Mouse (Mus musculus): ENCODE results near the gene Slu7. TPM values are rescaled to one million over a fixed set of nuclear protein-coding genes. Genes with fewer than 3 reads are reported as not detected.

Gene Slu7
- polyA plus RNA-seq, 1 experiment from 2014 or later: 68.5 TPM

DNA sequence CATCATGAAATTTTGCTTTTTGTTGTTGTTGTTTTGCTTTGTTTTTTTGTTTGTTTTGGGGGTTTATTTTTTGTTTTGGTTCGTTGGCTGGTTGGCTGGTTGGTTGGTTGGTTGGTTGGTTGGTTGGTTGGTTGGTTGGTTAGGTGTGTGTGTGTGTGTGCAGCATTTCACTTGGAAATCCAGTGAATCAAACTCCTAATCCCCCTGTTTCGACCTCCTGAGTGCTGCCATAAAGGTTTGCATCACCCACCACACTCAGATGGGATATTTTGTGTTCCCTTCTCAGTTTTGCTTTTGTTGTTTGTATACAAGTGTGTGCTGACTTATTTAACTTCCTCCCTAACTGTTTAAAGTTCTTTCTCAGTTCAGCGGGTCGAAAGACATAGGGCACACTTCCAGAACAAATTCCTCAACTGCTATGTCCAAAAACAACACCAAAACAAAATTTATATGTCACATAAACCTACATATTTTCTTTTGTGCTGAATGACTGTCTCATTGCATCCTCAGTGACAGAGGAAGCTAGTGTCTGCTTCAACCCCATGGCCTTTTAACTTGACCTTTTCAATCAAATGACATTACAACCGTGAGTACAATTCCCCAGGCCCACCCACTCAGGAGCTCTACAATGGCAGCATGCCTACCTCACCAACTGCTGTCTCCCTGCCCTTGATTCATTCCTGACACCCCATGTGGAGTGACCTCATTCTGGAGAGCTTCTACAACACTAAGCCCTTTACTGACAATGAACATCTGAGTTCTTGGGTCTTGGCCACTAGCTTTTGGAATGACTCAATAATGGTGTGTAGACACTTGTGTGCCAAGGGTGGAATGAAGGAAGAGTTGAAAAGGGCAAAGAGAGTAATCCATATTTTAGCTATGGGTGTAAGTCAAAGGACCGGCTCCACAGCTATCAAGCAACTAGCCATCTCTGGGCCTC, 37.6 kb downstream of the Slu7 start:
- Histone ChIP-seq H3K27me3 (ENCODE audit: control insufficient read depth, insufficient read depth, low read length) (no peaks in the 10 kb centered on the region), H3K36me3 (replicated peaks; ENCODE audit: control insufficient read depth, insufficient read depth, low read depth, low read length) (no peaks in the 10 kb centered on the region), H3K4me3 (ENCODE audit: low read depth, low read length) (no peak overlapping the region), H3K4me2 (ENCODE audit: low read depth, low read length) (no peak overlapping the region), H3K4me1 (ENCODE audit: control insufficient read depth, insufficient read depth, low read length) (no peaks in the 10 kb centered on the region), H3K27ac (replicated peaks; ENCODE audit: low read depth, low read length) (no peak overlapping the region), H3K9me3 (replicated peaks; ENCODE audit: control insufficient read depth, low read length) (no peaks in the 10 kb centered on the region), H3K9ac (replicated peaks; ENCODE audit: low read length) (no peak overlapping the region)
- DNase-seq (ENCODE audit: low spot score): no peak
- WGBS: 67% methylated on average over 6 of the region's 6 CpGs
- no peak for ATAC-seq (replicated peaks; ENCODE audit: insufficient number of reproducible peaks, low FRiP score, low TSS enrichment, low read depth)

DNA sequence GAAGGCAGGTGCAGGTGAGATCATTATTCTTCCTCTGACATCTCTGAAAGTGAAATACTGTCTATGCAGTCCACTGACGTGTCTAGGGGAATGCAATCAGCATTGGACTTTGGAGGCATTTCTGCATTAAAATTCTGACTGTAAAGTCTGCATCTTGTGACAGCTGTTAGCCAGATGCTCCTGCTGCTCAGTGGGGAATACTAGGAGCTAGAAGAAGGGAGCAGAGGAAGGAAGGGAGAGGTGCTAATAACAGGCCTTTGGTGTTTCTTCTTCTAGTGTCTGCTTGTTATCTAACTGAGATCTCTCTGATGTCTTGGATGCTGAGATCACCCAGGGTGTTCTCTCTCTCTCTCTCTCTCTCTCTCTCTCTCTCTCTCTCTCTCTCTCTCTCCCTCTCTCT, 39.6 kb downstream of the Slu7 start:
- 53% methylated on average over 1 of the region's 1 CpGs for WGBS
- H3K27me3 ChIP-seq (ENCODE audit: control insufficient read depth, insufficient read depth, low read length): no peaks in the 10 kb centered on the region

DNA sequence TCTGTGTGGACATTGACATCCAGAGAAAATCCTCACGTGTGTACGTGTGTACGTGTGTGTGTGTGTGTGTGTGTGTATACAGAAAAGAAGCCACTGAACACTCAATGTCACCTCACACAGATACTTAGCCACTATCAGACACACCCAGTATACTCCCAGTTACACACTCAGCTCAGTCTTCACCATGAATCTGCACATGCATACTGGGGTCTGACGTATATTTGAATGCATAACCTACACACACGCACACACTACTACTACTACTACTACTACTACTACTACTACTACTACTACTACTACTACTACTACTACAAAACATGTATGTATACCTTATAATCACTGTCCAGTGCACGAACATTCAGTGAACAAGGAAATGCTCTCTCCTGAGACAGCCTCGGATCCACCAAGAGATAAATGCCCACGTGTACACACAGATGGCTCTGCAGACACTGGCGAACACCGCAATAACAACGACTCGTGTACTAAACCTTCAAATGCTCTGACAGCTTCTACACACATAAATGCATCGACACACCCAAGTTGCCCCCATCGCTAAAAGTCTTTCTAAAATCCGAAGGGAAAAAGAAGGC, 40.2 kb downstream of the Slu7 start:
- 57% methylated on average over 15 of the region's 15 CpGs for WGBS
- H3K27me3 ChIP-seq (ENCODE audit: control insufficient read depth, insufficient read depth, low read length): no peaks in the 10 kb centered on the region
- H3K9me3 ChIP-seq (replicated peaks; ENCODE audit: control insufficient read depth, low read length): no peaks in the 10 kb centered on the region
- no peaks in the 10 kb centered on the region for H3K4me1 ChIP-seq (ENCODE audit: control insufficient read depth, insufficient read depth, low read length)
- peak overlapping the region; percentile 23 for H3K4me3 ChIP-seq (ENCODE audit: low read depth, low read length)
- peak overlapping the region; percentile 62; the same call in 1 of the 2 replicates for H3K4me2 ChIP-seq (ENCODE audit: low read depth, low read length)
- H3K27ac ChIP-seq (replicated peaks; ENCODE audit: low read depth, low read length): no peak overlapping the region
- no peaks in the 10 kb centered on the region for H3K36me3 ChIP-seq (replicated peaks; ENCODE audit: control insufficient read depth, insufficient read depth, low read depth, low read length)
- DNase-seq (ENCODE audit: low spot score) (no peak), ATAC-seq (replicated peaks; ENCODE audit: insufficient number of reproducible peaks, low FRiP score, low TSS enrichment, low read depth) (no peak)
- peak overlapping the region; percentile 44; the same call in 1 of the 2 replicates for H3K9ac ChIP-seq (replicated peaks; ENCODE audit: low read length)

More for the DNA sequence above, 39.6 kb downstream of the Slu7 start:
- Histone ChIP-seq H3K27ac (replicated peaks; ENCODE audit: low read depth, low read length) (no peak overlapping the region), H3K4me3 (ENCODE audit: low read depth, low read length) (no peak overlapping the region), H3K4me2 (ENCODE audit: low read depth, low read length) (no peak overlapping the region), H3K9ac (replicated peaks; ENCODE audit: low read length) (no peak overlapping the region), H3K36me3 (replicated peaks; ENCODE audit: control insufficient read depth, insufficient read depth, low read depth, low read length) (no peaks in the 10 kb centered on the region), H3K4me1 (ENCODE audit: control insufficient read depth, insufficient read depth, low read length) (no peaks in the 10 kb centered on the region), H3K9me3 (replicated peaks; ENCODE audit: control insufficient read depth, low read length) (no peaks in the 10 kb centered on the region)
- ATAC-seq (replicated peaks; ENCODE audit: insufficient number of reproducible peaks, low FRiP score, low TSS enrichment, low read depth): no peak
- no peak for DNase-seq (ENCODE audit: low spot score)

DNA sequence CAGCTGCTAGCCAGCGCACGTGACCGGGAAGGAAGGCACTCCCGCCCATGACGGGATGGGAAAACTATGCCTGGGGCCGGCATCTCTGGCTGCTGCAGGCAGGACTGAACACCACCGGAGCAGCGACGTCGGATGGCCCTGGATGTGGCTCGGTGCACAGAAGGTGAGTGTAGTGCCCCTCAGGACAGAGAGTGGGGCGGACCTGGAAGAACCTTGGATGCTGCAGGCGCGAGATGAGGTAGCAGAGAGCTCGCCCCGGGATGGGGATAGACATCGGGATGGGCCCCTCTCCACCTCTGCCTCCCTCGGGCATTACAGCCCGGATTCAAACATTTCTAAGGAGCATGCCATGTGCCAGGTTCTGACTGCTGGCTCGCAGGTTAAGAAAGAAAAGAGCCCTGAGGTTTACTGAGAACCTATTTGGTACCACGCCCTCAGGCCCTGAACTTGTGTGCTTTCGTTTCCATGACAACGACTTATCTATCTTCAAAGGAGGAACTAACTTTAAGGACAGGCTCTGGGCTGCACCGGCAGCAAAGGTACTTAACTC, 40.8 kb downstream of the Slu7 start, which contains the start of gene C1qtnf2:
TSS of gene C1qtnf2 (plus strand) at position 52 of the 550 bp plus-strand sequence.
- Histone ChIP-seq H3K9ac (replicated peaks; ENCODE audit: low read length) (peak within 1 kb of the TSS; percentile 44; the same call in 1 of the 2 replicates), H3K4me1 (ENCODE audit: control insufficient read depth, insufficient read depth, low read length) (no peaks in the 10 kb centered on the region), H3K9me3 (replicated peaks; ENCODE audit: control insufficient read depth, low read length) (no peaks in the 10 kb centered on the region), H3K27me3 (ENCODE audit: control insufficient read depth, insufficient read depth, low read length) (no peaks in the 10 kb centered on the region), H3K27ac (replicated peaks; ENCODE audit: low read depth, low read length) (no peak within 1 kb of the TSS), H3K4me2 (ENCODE audit: low read depth, low read length) (peak within 1 kb of the TSS; percentile 62), H3K36me3 (replicated peaks; ENCODE audit: control insufficient read depth, insufficient read depth, low read depth, low read length) (no peaks in the 10 kb centered on the region), H3K4me3 (ENCODE audit: low read depth, low read length) (peak within 1 kb of the TSS; percentile 23)
- WGBS: 3% methylated on average over 24 of the region's 24 CpGs
- DNase-seq (ENCODE audit: low spot score) (peak; percentile 65), ATAC-seq (replicated peaks; ENCODE audit: insufficient number of reproducible peaks, low FRiP score, low TSS enrichment, low read depth) (peak; percentile 79)

DNA sequence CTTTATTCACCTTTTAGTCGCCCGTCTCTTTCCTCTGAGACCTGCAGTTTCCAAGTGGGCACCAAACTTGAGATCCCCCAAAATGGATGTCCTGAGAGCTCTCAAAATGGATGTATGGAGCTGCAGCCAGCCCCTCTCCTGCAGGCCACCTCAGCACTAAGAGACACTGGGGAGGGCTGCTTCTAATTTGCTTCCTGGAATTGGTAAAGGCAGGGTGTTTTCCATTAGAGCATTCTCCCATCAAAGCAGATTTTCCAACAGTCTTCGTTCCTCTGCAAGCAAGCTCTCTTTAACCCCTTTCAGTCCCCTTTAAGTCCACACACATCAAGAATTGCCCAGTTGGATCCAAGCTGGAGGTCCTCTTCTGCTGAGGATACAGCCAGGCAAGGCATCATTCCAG, 45.8 kb downstream of the Slu7 start:
- 73% methylated on average over 3 of the region's 3 CpGs for WGBS
- Histone ChIP-seq H3K9me3 (replicated peaks; ENCODE audit: control insufficient read depth, low read length) (no peaks in the 10 kb centered on the region), H3K4me1 (ENCODE audit: control insufficient read depth, insufficient read depth, low read length) (no peaks in the 10 kb centered on the region), H3K4me3 (ENCODE audit: low read depth, low read length) (no peak overlapping the region), H3K36me3 (replicated peaks; ENCODE audit: control insufficient read depth, insufficient read depth, low read depth, low read length) (no peaks in the 10 kb centered on the region), H3K4me2 (ENCODE audit: low read depth, low read length) (no peak overlapping the region), H3K9ac (replicated peaks; ENCODE audit: low read length) (no peak overlapping the region), H3K27me3 (ENCODE audit: control insufficient read depth, insufficient read depth, low read length) (no peaks in the 10 kb centered on the region), H3K27ac (replicated peaks; ENCODE audit: low read depth, low read length) (no peak overlapping the region)
- ATAC-seq (replicated peaks; ENCODE audit: insufficient number of reproducible peaks, low FRiP score, low TSS enrichment, low read depth) (no peak), DNase-seq (ENCODE audit: low spot score) (peak; percentile 51)

DNA sequence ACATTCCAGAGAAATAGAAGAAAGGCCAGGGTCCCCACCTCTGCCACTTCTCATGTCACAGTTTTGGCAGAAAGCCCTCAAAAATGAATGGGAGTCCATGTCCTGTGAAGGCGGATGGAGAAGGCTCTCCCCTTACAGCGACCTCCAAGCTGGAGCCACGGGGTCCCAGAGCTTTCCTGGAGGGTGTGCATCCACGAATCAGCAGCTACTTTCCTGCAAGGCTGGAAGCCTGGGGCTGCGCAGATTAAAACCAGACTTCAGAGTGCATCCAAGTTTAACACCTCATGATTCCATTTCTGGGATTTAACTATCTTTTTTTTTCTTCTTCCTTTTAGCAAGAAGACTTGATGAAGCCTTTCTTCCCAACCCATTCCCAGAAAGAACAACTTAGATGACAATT, 47.0 kb downstream of the Slu7 start:
- ATAC-seq (replicated peaks; ENCODE audit: insufficient number of reproducible peaks, low FRiP score, low TSS enrichment, low read depth): no peak
- no peaks in the 10 kb centered on the region; the same call in 1 of the 2 replicates for H3K4me1 ChIP-seq (ENCODE audit: control insufficient read depth, insufficient read depth, low read length)
- WGBS: 34% methylated on average over 5 of the region's 5 CpGs
- H3K9ac ChIP-seq (replicated peaks; ENCODE audit: low read length): no peak overlapping the region
- H3K27me3 ChIP-seq (ENCODE audit: control insufficient read depth, insufficient read depth, low read length): no peaks in the 10 kb centered on the region
- no peaks in the 10 kb centered on the region for H3K36me3 ChIP-seq (replicated peaks; ENCODE audit: control insufficient read depth, insufficient read depth, low read depth, low read length)
- no peak overlapping the region for H3K4me2 ChIP-seq (ENCODE audit: low read depth, low read length)
- no peak overlapping the region for H3K27ac ChIP-seq (replicated peaks; ENCODE audit: low read depth, low read length)
- H3K9me3 ChIP-seq (replicated peaks; ENCODE audit: control insufficient read depth, low read length): no peaks in the 10 kb centered on the region
- no peak overlapping the region for H3K4me3 ChIP-seq (ENCODE audit: low read depth, low read length)
- DNase-seq (ENCODE audit: low spot score): no peak

DNA sequence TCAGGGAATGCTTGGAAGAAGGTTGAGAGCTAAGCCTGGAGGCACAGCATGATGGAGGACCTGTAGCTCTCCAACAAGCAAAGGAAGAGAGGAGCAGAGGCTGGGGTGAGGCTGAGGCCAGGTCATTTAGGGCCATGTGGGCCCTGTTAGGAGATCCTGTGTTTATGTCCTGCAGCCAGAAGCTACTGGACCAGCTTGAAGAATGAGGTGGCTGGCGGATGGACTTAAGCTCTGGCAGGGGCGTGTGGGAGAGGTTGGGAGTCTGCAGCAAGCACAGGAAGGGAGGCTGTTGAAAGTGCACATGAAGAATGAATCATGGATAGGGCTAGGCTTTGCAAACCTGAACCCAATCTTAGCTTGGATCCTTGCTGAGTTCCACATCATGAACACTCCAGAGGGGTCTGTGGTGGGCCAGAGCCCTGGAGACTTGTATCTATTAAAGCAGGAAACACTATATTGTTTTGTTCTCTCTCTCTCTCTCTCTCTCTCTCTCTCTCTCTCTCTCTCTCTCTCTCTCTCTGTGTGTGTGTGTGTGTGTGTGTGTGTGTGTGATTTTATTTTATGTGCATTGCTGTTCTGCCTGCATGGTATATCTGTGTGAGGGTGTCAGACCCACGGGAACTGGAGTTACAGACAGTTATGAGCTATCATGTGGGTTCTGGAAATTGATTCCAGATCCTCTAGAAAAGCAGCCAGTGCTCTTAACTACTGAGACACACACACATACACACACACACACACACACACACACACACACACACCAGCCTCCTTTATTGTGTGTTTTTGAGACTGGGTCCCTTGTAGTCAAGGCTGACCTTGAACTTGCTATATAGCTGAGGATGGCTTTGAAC, 48.4 kb downstream of the Slu7 start:
- Histone ChIP-seq H3K27ac (replicated peaks; ENCODE audit: low read depth, low read length) (no peak overlapping the region), H3K9me3 (replicated peaks; ENCODE audit: control insufficient read depth, low read length) (no peaks in the 10 kb centered on the region), H3K4me3 (ENCODE audit: low read depth, low read length) (no peak overlapping the region), H3K4me1 (ENCODE audit: control insufficient read depth, insufficient read depth, low read length) (no peaks in the 10 kb centered on the region; the same call in 1 of the 2 replicates), H3K36me3 (replicated peaks; ENCODE audit: control insufficient read depth, insufficient read depth, low read depth, low read length) (no peaks in the 10 kb centered on the region), H3K4me2 (ENCODE audit: low read depth, low read length) (no peak overlapping the region), H3K9ac (replicated peaks; ENCODE audit: low read length) (no peak overlapping the region), H3K27me3 (ENCODE audit: control insufficient read depth, insufficient read depth, low read length) (no peaks in the 10 kb centered on the region)
- ATAC-seq (replicated peaks; ENCODE audit: insufficient number of reproducible peaks, low FRiP score, low TSS enrichment, low read depth): no peak
- WGBS: 56% methylated on average over 3 of the region's 3 CpGs
- DNase-seq (ENCODE audit: low spot score): no peak
